Mouse (Mus musculus): Measurements from ENCODE around the gene Ggt6. TPM values are rescaled to one million over a fixed set of nuclear protein-coding genes. Genes with fewer than 3 reads are reported as not detected.

Gene Ggt6
- total and polyA plus RNA-seq, 3 experiments: 0.13 to 0.19 TPM; not detected in 1

DNA sequence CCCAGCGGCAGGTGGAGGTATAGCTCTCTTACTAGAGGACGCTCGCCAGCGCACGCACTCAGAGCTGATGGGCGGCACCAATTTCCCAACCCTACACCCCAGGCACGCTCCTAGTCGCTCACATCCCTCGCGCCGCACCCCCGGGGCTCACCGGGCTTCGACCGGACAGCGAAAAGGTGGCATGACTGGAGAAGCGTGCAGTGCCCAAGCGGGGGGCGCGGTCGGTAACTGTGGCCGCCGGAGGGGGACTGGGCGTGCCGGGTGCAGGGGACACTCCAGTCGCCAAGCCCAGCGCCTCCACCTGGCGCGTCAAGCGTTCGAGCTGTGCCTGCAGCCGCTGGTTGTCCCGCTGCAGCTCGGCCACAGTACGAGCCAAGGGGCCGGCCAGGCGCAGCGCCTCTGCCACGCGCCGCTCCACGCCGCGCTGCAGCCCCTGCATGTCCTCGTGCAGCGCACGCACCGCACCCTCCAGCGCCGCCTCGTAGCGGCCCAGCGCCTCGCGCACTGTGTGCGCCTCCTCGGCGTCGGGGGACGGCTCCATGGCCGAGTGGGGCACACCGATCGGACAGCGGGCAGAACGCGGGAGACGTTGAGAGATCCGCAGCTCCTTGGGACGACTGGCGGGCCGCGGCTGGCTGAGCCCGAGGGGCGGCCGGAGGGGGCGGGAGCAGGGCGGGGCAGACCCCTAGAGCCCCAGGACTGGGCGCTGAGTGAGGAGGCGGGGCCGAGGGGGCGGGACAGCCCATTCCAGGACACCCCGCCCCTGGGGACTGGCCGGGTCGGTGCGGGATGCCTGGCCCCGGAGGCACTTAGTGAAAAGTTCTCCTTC is 24.0 kb upstream of the Ggt6 start, which contains the start of gene Smtnl2:
Gene Smtnl2 (minus strand): TSS at position 621 of the 829 bp plus-strand sequence.
- Histone ChIP-seq H3K27me3 (replicated peaks) (peaks cover 91% of the 10 kb centered on the region), H3K4me3 (replicated peaks in 1 of 3; ENCODE audit: low read depth in 2 of 3, low read length in 2 of 3, poor library complexity in 1 of 3) (peak within 1 kb of the TSS in 2 of 3 experiments; percentile 20 to 45), H3K9ac (ENCODE audit: insufficient read depth, low read depth) (no peak within 1 kb of the TSS), H3K36me3 (replicated peaks in 1 of 2; ENCODE audit: control insufficient read depth in 1 of 2, insufficient read depth in 1 of 2, low read length in 1 of 2) (no peaks in the 10 kb centered on the region), H3K27ac (ENCODE audit: insufficient read depth, low read depth) (no peak within 1 kb of the TSS), H3K79me2 (replicated peaks; ENCODE audit: control insufficient read depth, extremely low read depth, insufficient read depth, poor library complexity, severe bottlenecking) (no peaks in the 10 kb centered on the region), H3K4me1 (ENCODE audit: control insufficient read depth in 1 of 2, insufficient read depth in 2 of 2) (peaks cover 3 to 5% of the 10 kb centered on the region in 2 experiments; a peak in 3 of 4 replicates), H3K9me3 (replicated peaks; ENCODE audit: low read length) (peaks cover 3% of the 10 kb centered on the region), H3K4me2 (ENCODE audit: insufficient read depth, low read depth, poor library complexity, severe bottlenecking) (peak within 1 kb of the TSS; percentile 33)
- peak; percentile 20 for DNase-seq (ENCODE audit: extremely low read depth)
- no peak for TF ChIP-seq CHD1 (IDR thresholded peaks at IDR 0.05; ENCODE audit: low read depth, low read length)
- no peak for TF ChIP-seq NELFE (IDR thresholded peaks at IDR 0.05; ENCODE audit: low read depth, low read length)
- TF ChIP-seq MEF2A (IDR thresholded peaks at IDR 0.05; ENCODE audit: borderline replicate concordance, low read depth, low read length): no peak
- TF ChIP-seq ZC3H11A (IDR thresholded peaks at IDR 0.05; ENCODE audit: low read depth, low read length): no peak
- TF ChIP-seq RAD21 (IDR thresholded peaks at IDR 0.05; ENCODE audit: low read depth, low read length): peak; percentile 29; the same call in 1 of the 2 replicates
- TF ChIP-seq KAT2A (IDR thresholded peaks at IDR 0.05; ENCODE audit: insufficient replicate concordance, low read length): no peak
- dilution Hi-C loops (cut with MboI; ENCODE audit: extremely low pct_ligation_motif_present, extremely low pct_unique_long_range_greater_than_20kb, low sequenced_read_pairs): no loop called here
- in situ Hi-C loops (cut with MboI; ENCODE audit: low pct_ligation_motif_present, low pct_unique_long_range_greater_than_20kb, low sequenced_read_pairs): no loop called here

DNA sequence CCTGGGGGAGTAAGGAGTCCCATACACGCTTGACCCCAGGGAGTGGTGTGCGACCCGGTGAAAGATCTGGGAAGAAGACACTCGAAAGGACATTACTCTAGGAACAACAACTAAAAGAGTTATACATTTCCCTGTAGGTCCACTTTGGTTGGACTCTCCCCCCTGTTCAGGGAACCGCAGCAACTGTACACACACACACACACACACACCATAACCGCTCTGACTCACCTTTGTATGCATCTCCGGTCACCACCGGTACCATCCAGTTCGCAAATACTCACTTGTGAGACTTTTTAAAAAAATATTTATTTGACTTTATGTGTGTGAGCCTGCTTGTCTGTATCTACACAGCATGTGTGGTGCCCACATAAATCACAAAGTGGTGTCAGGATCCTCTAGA is 23.4 kb upstream of the Ggt6 start:
- Histone ChIP-seq H3K4me1 (ENCODE audit: control insufficient read depth in 1 of 2, insufficient read depth in 2 of 2) (peaks cover 5% of the 10 kb centered on the region in 2 experiments), H3K4me3 (replicated peaks in 1 of 3; ENCODE audit: low read depth in 2 of 3, low read length in 2 of 3, poor library complexity in 1 of 3) (no peak overlapping the region), H3K27ac (ENCODE audit: insufficient read depth, low read depth) (no peak overlapping the region), H3K36me3 (replicated peaks in 1 of 2; ENCODE audit: control insufficient read depth in 1 of 2, insufficient read depth in 1 of 2, low read length in 1 of 2) (no peaks in the 10 kb centered on the region), H3K79me2 (replicated peaks; ENCODE audit: control insufficient read depth, extremely low read depth, insufficient read depth, poor library complexity, severe bottlenecking) (no peaks in the 10 kb centered on the region), H3K9me3 (replicated peaks; ENCODE audit: low read length) (peaks cover 3% of the 10 kb centered on the region), H3K4me2 (ENCODE audit: insufficient read depth, low read depth, poor library complexity, severe bottlenecking) (peak overlapping the region; percentile 33), H3K9ac (ENCODE audit: insufficient read depth, low read depth) (no peak overlapping the region), H3K27me3 (replicated peaks) (peaks cover 87% of the 10 kb centered on the region)
- no peak for DNase-seq (ENCODE audit: extremely low read depth)
- dilution Hi-C loops (cut with MboI; ENCODE audit: extremely low pct_ligation_motif_present, extremely low pct_unique_long_range_greater_than_20kb, low sequenced_read_pairs): no loop called here
- TF ChIP-seq SMC3 (IDR thresholded peaks at IDR 0.05; ENCODE audit: low read depth, low read length): no peak
- no peak for TF ChIP-seq POLR2A (IDR thresholded peaks at IDR 0.05; ENCODE audit: low read depth, low read length)
- TF ChIP-seq MAX (IDR thresholded peaks at IDR 0.05; ENCODE audit: low read length): no peak
- no peak for TF ChIP-seq USF1 (IDR thresholded peaks at IDR 0.05; ENCODE audit: low read depth, low read length)
- TF ChIP-seq TCF12 (IDR thresholded peaks at IDR 0.05; ENCODE audit: low read depth, low read length): no peak
- no peak for TF ChIP-seq ZNF384 (IDR thresholded peaks at IDR 0.05; ENCODE audit: low read depth, low read length)
- no peak for TF ChIP-seq RAD21 (IDR thresholded peaks at IDR 0.05; ENCODE audit: low read depth, low read length)
- no peak for TF ChIP-seq UBTF (IDR thresholded peaks at IDR 0.05; ENCODE audit: low read depth, low read length)
- no peak for TF ChIP-seq ELF1 (IDR thresholded peaks at IDR 0.05; ENCODE audit: low read depth, low read length)
- no peak for TF ChIP-seq TBP (conservative IDR thresholded peaks at IDR 0.05; ENCODE audit: low read depth, low read length)
- TF ChIP-seq HCFC1 (IDR thresholded peaks at IDR 0.05; ENCODE audit: low read depth, low read length): no peak
- TF ChIP-seq IRF4 (IDR thresholded peaks at IDR 0.05; ENCODE audit: low read depth, low read length): no peak
- no peak for TF ChIP-seq MXI1 (IDR thresholded peaks at IDR 0.05; ENCODE audit: low read depth, low read length)
- no peak for TF ChIP-seq PAX5 (IDR thresholded peaks at IDR 0.05; ENCODE audit: low read length)
- TF ChIP-seq JUN (IDR thresholded peaks at IDR 0.05; ENCODE audit: insufficient read depth, low read depth, low read length): no peak
- in situ Hi-C loops (cut with MboI; ENCODE audit: low pct_ligation_motif_present, low pct_unique_long_range_greater_than_20kb, low sequenced_read_pairs): no loop called here
